Comparison of ENCODE assay signal across 9 mouse cellular contexts in genomic region chr12:86402718-86403117, GRCm38 (mm10). TPM values are rescaled to one million over a fixed set of nuclear protein-coding genes. Genes with fewer than 3 reads are reported as not detected.
DNase-seq lines count a peak whose midpoint lies in the region; ATAC-seq and TF ChIP-seq lines count a peak whose summit lies in the region.
"Had no signal": no experiment of that assay in that cellular context is flagged by ENCODE, and none has a peak within 500 bp of the region (broad histone marks: within the 10 kb centered on the region; RNA-seq: fewer than 3 reads in every experiment).

No protein-coding gene starts in this region.

- no peaks in the 10 kb centered on the region for H3K9me3 ChIP-seq in limb, embryonic 11.5 days (ENCODE audit: control insufficient read depth, low read length)
- H3K9me3 ChIP-seq in midbrain, embryonic 13.5 days: no peaks in the 10 kb centered on the region

- no peak for TF ChIP-seq POLR2A in kidney, adult 2 months (IDR thresholded peaks at IDR 0.05; ENCODE audit: low read depth, low read length)

- 0 out of 2 replicates have a peak, but pooled peaks have one; percentile 21 for ATAC-seq in limb, embryonic 11.5 days (ENCODE audit: insufficient number of reproducible peaks, low FRiP score, low TSS enrichment, low read depth)
- peak; percentile 71 for ATAC-seq in midbrain, embryonic 13.5 days
- ATAC-seq in erythroblast, adult 5-6 weeks (replicated peaks; ENCODE audit: low FRiP score, poor library complexity, severe bottlenecking): no peak

- H3K36me3 ChIP-seq in kidney, adult 2 months (ENCODE audit: control insufficient read depth, insufficient read depth, low read length): no peaks in the 10 kb centered on the region
- no peaks in the 10 kb centered on the region for H3K36me3 ChIP-seq in limb, embryonic 11.5 days (ENCODE audit: control insufficient read depth, insufficient read depth, low read length)
- H3K36me3 ChIP-seq in midbrain, embryonic 13.5 days: no peaks in the 10 kb centered on the region

- TF ChIP-seq CTCF in kidney, adult 2 months (conservative IDR thresholded peaks at IDR 0.05; ENCODE audit: insufficient read depth, insufficient read length, low read depth, low read length): peak; percentile 79

- no peaks in the 10 kb centered on the region for H3K4me1 ChIP-seq in kidney, adult 2 months (ENCODE audit: control insufficient read depth, insufficient read depth, low read length)
- no peaks in the 10 kb centered on the region for H3K4me1 ChIP-seq in limb, embryonic 11.5 days (ENCODE audit: control insufficient read depth, insufficient read depth, low read length)
- H3K4me1 ChIP-seq in midbrain, embryonic 13.5 days (replicated peaks): peaks cover 9% of the 10 kb centered on the region; the same call in 1 of the 2 replicates

- H3K4me2 ChIP-seq in limb, embryonic 11.5 days (ENCODE audit: low read depth, severe bottlenecking): no peak overlapping the region
- H3K4me2 ChIP-seq in midbrain, embryonic 13.5 days (replicated peaks): peak overlapping the region; percentile 37

- DNase-seq in adrenal gland, adult 2 months: peak; percentile 72
- peak; percentile 89 for DNase-seq in embryo, embryonic 11 days
- peak; percentile 58 to 86 for DNase-seq in heart, adult 18-20 months
- DNase-seq in kidney, adult 2 months: peak; percentile 74
- peak; percentile 89 for DNase-seq in limb, embryonic 11.5 days (ENCODE audit: low spot score)
- DNase-seq in spleen, adult 18-20 months: peak; percentile 27 to 67

- no peaks in the 10 kb centered on the region for H3K27me3 ChIP-seq in kidney, adult 2 months (replicated peaks; ENCODE audit: control insufficient read depth, insufficient read depth, low read length)
- H3K27me3 ChIP-seq in limb, embryonic 11.5 days (ENCODE audit: control insufficient read depth, insufficient read depth, low read length): no peaks in the 10 kb centered on the region; the same call in 1 of the 2 replicates
- peaks cover 32% of the 10 kb centered on the region for H3K27me3 ChIP-seq in midbrain, embryonic 13.5 days

- WGBS in kidney, adult 2 months: 5% methylated on average over 21 of the region's 21 CpGs
- 7% methylated on average over 21 of the region's 21 CpGs for WGBS in limb, embryonic 11.5 days
- WGBS in midbrain, embryonic 13.5 days: 4% methylated on average over 21 of the region's 21 CpGs

- no peak overlapping the region for H3K4me3 ChIP-seq in kidney, adult 2 months (ENCODE audit: insufficient read depth, low read depth, low read length)
- H3K4me3 ChIP-seq in limb, embryonic 11.5 days (ENCODE audit: low read depth, low read length): no peak overlapping the region
- H3K4me3 ChIP-seq in midbrain, embryonic 13.5 days (replicated peaks): no peak overlapping the region
- H3K4me3 ChIP-seq: myocyte had no signal

- no peak overlapping the region for H3K9ac ChIP-seq in limb, embryonic 11.5 days (ENCODE audit: low read length)
- H3K9ac ChIP-seq in midbrain, embryonic 13.5 days (replicated peaks): no peak overlapping the region

- H3K27ac ChIP-seq in kidney, adult 2 months (ENCODE audit: insufficient read depth, low read depth, low read length): no peak overlapping the region
- H3K27ac ChIP-seq in limb, embryonic 11.5 days (replicated peaks; ENCODE audit: low read depth, low read length): no peak overlapping the region
- H3K27ac ChIP-seq in midbrain, embryonic 13.5 days: no peak overlapping the region

RNA-seq across cellular contexts. Expression of gene Esrrb, which starts 41.8 kb away (rescaled TPM):
- total RNA-seq in adrenal gland, adult 2 months (2021): under 1 TPM; 0.23 to 0.35 TPM
- 0.16 and 0.26 TPM in 2 replicates for polyA plus RNA-seq in adrenal gland, adult 2 months (2012; rRNA removed)
- 10 to 100 TPM; 21.5 to 25.2 TPM for total RNA-seq in heart, adult 18-20 months (2021)
- polyA plus RNA-seq in kidney, adult 2 months (2012; rRNA removed): 16.7 and 21.5 TPM in 2 replicates
- 0.08 and 0.26 TPM in 2 replicates for polyA plus RNA-seq in limb, embryonic 11.5 days (2014; fragmentation: Nextera tagmentation; extraction: Ambion mirVana)
- 4.7 and 6.5 TPM in 2 replicates for polyA plus RNA-seq in midbrain, embryonic 13.5 days (2015; fragmentation: Nextera tagmentation; extraction: Ambion mirVana)
- total RNA-seq in erythroblast, adult 5-6 weeks (2015; ENCODE audit: low replicate concordance): not detected in 2 replicates
- total RNA-seq in erythroblast, adult 5-6 weeks (2017; ENCODE audit: low replicate concordance): 0.14 TPM in 1 of 2 replicates, not detected in the other
